Mouse (Mus musculus) adrenal gland, adult 2 months (tissue): ENCODE results near the gene Abtb2. TPM values are rescaled to one million over a fixed set of nuclear protein-coding genes. Genes with fewer than 3 reads are reported as not detected.
A peak's percentile ranks its signal among the peaks of the same experiment; 100 is the strongest.

Experiments
- DNase-seq: peaks from one replicate; pipeline ENCODE4 v3.0.0; 2021
- polyA plus RNA-seq: library from polyadenylated mRNA; depleted of rRNA; stranded (reverse); fragments of >200 nt; gene quantifications from 2 replicates; pipeline ENCODE4 v1.2.3, GENCODE M21; 2012
- total RNA-seq, 2 experiments: library from RNA; stranded (reverse); gene quantifications; 2 replicates each; pipeline ENCODE4 v1.2.3; 2021

Gene Abtb2
- total and polyA plus RNA-seq, 3 experiments, result 6.3 to 72.3 (median 36.7) TPM

- peak; percentile 80 for DNase-seq
Observed at GRCm38 (mm10) chr2:103583316-103583715, 17.2 kb downstream of the Abtb2 start.

GRCm38 (mm10) chr2:103584093-103584492 lies 18.0 kb downstream of the Abtb2 start:
- no peak for DNase-seq

GRCm38 (mm10) chr2:103586423-103586822 lies 20.3 kb downstream of the Abtb2 start:
- no peak for DNase-seq

GRCm38 (mm10) chr2:103588776-103589175 lies 22.7 kb downstream of the Abtb2 start:
- peak; percentile 46 for DNase-seq

- DNase-seq, result no peak
Observed at GRCm38 (mm10) chr2:103589400-103589799, 23.3 kb downstream of the Abtb2 start.

GRCm38 (mm10) chr2:103590645-103591044 lies 24.5 kb downstream of the Abtb2 start:
- DNase-seq, result no peak

- DNase-seq, result peak; percentile 49
Observed at GRCm38 (mm10) chr2:103591742-103592590, 25.9 kb downstream of the Abtb2 start.

- no peak for DNase-seq
Observed at GRCm38 (mm10) chr2:103592591-103592929, 26.4 kb downstream of the Abtb2 start.

GRCm38 (mm10) chr2:103594592-103595011 lies 28.5 kb downstream of the Abtb2 start:
- peak; percentile 32 for DNase-seq

GRCm38 (mm10) chr2:103595028-103595651 lies 29.0 kb downstream of the Abtb2 start:
- DNase-seq, result no peak

GRCm38 (mm10) chr2:103599296-103599695 lies 33.2 kb downstream of the Abtb2 start:
- no peak for DNase-seq

GRCm38 (mm10) chr2:103600165-103600891 lies 34.2 kb downstream of the Abtb2 start:
- DNase-seq, result peak; percentile 30

GRCm38 (mm10) chr2:103601126-103601525 lies 35.0 kb downstream of the Abtb2 start:
- no peak for DNase-seq

- DNase-seq, result no peak
Observed at GRCm38 (mm10) chr2:103601531-103601930, 35.4 kb downstream of the Abtb2 start.

GRCm38 (mm10) chr2:103603209-103603608 lies 37.1 kb downstream of the Abtb2 start:
- DNase-seq, result no peak

- DNase-seq, result no peak
Observed at GRCm38 (mm10) chr2:103603869-103604268, 37.8 kb downstream of the Abtb2 start.

GRCm38 (mm10) chr2:103605805-103606498 lies 39.8 kb downstream of the Abtb2 start:
- DNase-seq, result no peak

- no peak for DNase-seq
Observed at GRCm38 (mm10) chr2:103607926-103608325, 41.8 kb downstream of the Abtb2 start.

- DNase-seq, result no peak
Observed at GRCm38 (mm10) chr2:103608947-103609346, 42.8 kb downstream of the Abtb2 start.

- peak; percentile 32 for DNase-seq
Observed at GRCm38 (mm10) chr2:103609499-103609898, 43.4 kb downstream of the Abtb2 start.

- DNase-seq, result no peak
Observed at GRCm38 (mm10) chr2:103610831-103611535, 44.9 kb downstream of the Abtb2 start.

GRCm38 (mm10) chr2:103613865-103614264 lies 47.8 kb downstream of the Abtb2 start:
- no peak for DNase-seq
